Mouse (Mus musculus): ENCODE measurements at regions not wholly inside any gene's neighbourhood (a gene's known extent, or its start where the extent isn't known, plus 50 kb on each side); places are given as distances from the start of the nearest gene placed in this dataset.
"Not testable (repeated sequence)": the region's sequence is repeated elsewhere in the genome, so short reads cannot be mapped to it uniquely, and the experiment has no call there.

- DNase-seq (ENCODE audit: low spot score), result peak; percentile 81
Measured at GRCm38 (mm10) chr9:88221850-88222353, 105.1 kb upstream of the Nt5e start.

DNA sequence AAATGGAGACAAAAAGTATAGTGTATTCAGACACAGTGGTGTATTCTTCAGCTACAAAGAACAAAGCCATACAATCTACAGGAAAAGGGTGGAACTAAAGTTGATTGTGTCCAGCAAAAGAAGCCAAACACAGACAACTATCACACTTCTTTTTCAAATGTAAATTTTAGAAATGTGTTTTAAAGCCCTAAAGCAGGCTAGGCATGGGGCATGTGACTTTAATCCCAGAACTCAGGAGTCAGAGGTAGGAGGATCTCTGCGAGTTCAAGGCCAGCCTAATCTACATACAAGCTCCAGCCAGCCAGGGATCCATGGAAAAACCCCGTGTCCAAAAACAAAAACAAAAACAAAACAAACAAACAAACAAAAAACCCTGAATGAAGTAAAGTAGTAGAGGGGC, 89.9 kb upstream of the Nt5e start:
- DNase-seq (ENCODE audit: low spot score), result no peak

DNA sequence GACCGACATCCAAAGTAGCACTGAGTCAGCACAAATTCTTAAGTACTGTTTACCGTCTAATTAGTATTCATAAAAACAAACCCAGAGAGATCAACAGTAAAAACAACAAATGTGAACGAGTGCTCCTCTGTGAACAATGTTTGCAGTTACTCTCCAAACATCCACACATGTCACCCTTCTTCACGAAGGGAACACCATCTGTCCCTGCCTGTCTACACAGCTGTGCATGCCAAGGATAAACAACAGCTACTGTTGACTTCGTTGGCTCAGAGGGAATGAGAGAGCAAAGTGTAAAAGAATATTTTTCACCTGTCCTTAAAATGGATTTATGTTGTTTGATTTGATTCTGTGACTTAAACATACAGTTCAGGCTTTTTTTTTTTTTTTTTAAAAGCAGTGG, 88.7 kb upstream of the Nt5e start:
- no peak for DNase-seq (ENCODE audit: low spot score)

GRCm38 (mm10) chr9:88240740-88241139, 86.3 kb upstream of the Nt5e start:
- no peak for DNase-seq (ENCODE audit: low spot score)

DNA sequence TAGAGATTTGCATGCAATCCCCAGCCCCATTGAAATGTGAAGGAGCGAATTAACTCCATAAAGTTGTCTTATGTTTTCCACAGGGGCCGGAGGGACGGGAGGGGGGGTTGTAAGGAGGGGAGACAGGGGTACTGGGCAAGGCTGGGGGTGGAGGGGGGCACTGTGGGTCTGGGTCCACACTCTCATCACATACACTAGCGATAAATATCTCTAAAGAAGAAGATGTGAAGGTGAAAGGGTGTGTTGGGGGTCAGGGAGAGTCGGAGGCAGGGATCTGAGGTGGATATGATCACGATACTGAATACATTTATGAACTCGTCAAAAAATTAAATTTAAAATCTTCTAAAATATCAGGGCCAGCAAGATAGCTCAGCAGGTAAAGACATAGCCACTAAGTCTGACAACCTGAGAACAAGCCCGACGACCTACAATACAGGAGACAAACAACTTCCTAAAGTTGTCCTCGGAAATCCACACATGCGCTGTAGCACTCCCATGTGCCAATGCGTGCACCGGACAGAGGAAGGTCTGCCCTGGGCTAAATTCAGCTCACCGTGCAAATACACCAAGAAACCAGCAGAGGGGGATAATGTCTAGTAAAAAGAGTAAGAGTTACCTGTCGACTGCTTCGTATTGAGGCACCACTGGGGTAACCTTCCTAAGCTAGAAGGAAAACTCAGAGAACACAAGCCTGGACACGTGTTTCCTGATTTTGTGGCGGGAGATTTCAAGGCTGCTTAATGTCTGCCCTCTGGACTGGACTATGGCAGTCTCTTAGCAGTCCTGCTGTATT, 85.6 kb upstream of the Nt5e start:
- peak; percentile 87 for DNase-seq (ENCODE audit: low spot score)

DNA sequence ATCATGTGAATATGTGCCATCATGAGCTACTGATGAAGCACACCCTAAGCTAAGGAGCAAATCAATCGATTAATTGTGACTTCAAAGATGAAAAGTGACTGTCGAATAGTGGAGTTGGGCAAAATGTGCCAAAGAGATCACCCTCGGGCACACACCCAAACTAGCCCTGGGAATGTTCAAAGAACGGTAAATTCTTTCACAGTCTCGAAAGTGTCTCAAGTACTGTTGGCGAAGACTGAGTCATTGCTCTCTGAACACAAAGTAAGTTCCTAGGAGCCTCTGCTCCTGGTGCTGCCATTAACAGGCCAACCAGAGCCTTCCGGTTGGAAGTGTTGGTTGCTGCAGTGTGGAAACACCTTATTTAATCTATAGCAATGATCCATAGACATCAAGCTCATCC, 84.5 kb upstream of the Nt5e start:
- no peak for DNase-seq (ENCODE audit: low spot score)

DNA sequence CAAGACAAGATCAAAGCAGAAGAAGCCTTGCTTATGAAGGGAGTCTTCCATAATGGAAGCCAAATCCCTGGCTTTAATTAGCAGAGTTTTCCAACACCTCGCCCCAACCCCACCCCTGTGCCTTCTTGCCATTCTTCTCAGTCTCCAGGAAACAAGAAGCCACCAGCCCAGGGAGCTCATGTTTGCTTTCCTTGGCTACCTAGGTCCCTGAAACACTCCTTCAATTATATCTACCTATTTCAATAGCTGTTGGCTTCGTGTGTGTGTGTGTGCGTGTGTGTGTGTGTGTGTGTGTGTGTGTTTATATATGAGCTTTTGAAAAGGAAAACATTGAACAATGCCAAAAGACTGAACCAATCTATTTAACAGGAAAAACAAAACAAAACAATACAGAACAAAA, 82.5 kb upstream of the Nt5e start:
- no peak for DNase-seq (ENCODE audit: low spot score)

DNA sequence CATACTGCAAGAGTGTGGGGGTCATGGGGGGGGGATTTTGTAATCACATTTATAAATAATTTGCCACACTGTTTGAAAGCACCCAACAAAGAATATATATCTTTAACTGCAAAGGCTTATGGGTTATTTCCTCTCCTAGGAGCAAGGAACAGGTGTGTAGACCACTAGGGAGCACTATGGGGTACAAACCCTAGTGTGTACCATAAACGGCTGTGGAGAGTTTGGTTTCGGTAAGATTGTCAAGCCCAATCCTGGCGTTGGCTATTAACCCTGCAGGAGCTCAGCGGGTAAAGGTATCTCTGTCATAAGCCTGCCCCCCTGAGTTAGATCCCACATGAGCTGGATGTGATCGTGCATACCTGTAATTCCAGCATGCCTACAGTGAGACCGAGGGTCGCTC, 71.0 kb upstream of the Nt5e start:
- no peak for DNase-seq (ENCODE audit: low spot score)

GRCm38 (mm10) chr9:88259627-88260026, 67.4 kb upstream of the Nt5e start:
- DNase-seq (ENCODE audit: low spot score), result peak; percentile 80

GRCm38 (mm10) chr9:88260072-88260635, 66.8 kb upstream of the Nt5e start:
- DNase-seq (ENCODE audit: low spot score), result no peak

DNA sequence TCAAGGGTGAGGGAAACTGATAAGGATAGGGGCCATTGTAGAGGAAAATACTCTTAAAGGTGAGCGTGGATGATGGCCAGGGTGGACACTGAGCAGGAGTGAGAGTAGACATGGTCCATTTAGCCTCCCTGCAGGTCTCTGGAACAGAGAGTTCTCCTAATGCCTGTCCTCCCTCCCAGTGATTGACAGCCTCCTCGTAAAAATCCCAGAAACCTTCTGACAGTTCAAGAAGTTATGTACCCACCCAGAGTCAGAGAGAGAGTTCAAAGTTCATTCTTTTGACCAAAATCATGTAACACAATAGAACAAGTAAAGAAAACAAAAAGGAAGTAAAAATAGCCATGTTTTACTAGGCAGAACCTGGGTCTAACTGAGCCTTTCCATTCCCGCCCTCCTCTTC, 64.5 kb upstream of the Nt5e start:
- DNase-seq (ENCODE audit: low spot score), result no peak

DNA sequence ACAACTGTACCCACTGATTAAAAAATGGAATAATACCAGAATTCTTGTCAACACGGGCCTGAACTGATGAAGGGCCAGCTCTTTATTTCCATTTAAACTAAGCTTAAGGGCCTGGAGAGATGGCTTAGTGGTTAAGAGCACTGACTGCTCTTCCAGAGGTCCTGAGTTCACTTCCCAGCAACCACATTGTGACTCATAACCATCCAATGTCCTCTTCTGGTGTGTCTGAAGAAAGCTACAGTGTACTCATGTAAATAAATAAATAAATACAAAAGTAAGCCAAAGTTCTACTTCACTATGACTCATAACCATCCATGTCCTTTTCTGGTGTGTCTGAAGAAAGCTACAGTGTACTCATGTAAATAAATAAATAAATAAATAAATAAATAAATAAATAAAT, 60.7 kb upstream of the Nt5e start:
- DNase-seq (ENCODE audit: low spot score), result not testable (repeated sequence)

GRCm38 (mm10) chr9:88268811-88269210, 58.2 kb upstream of the Nt5e start:
- no peak for DNase-seq (ENCODE audit: low spot score)

DNA sequence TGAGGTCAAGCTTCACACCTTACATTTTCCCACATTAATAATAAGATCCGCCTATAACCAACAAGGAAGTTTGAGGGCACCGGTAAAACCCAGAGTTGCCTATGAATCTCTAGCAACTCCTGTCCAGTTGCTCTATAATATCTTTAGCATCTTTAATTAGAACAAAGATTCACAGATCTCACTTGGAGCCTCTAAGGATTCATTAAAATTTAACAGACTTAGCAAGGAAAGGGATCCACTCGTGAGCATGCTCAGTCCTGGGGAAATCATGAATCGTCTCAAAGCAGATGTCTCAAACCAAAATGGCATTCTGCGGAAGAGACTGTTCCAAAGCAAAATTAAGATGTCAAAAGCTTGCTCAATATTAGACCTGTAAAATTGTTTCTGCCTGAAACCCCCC, 57.8 kb upstream of the Nt5e start:
- no peak for DNase-seq (ENCODE audit: low spot score)

DNA sequence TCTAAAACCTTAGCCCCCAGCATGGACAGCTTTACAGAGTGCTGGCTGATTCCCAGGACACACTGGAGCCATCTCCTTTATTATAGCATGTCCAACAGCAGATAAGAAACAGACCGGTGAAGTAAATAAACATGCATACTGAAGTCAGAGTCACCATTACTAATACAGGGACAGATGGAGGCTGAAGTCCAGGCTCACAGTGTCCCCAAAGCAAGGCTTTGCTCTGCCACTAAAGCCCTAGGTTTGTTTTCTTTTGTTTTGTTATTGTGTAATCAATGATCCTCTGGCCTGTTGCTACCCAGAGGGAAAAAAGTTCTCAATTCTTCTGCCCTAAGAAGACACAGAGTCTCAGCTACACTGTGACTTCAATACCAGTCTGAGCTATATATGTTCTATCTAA, 56.2 kb upstream of the Nt5e start:
- DNase-seq (ENCODE audit: low spot score), result peak; percentile 39

DNA sequence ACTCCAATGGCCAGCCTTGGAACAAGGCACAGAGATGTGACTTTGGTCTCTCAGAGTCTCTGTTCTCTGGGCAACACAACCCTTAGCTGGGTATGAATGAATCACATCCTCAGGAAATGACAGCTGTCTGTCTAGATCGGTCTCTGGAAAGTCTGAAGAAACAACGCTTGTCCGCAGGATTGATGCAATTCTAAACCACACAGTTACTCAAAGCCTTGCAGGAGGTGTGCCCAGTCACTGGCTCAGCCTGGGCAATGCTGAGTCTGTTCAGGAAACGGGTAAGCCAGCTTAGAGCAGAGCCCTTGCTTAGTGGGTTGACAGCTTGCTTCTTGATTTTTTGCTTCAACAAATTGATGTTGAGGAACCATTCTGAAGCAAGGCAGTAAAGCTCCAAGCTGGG, 53.7 kb upstream of the Nt5e start:
- DNase-seq (ENCODE audit: low spot score), result peak; percentile 59

DNA sequence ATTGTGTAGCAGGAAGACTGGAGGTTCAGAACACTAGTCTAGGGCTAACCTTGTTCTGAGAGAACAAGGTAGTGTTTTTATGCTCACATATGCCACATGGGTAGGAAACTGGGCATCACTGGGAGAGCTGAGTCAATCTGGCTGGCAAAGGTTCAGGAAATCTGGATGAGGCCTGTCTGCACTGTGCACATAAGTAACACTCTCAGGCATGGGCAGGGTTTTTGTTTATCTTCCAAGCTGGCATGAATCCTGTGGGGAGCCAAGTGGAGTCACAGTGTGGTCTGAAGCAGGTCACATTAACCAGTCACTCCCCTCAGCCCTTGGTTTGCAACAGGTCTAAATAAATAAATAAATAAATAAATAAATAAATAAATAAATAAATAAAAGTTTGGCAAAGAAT, 53.0 kb upstream of the Nt5e start:
- DNase-seq (ENCODE audit: low spot score), result peak; percentile 99

DNA sequence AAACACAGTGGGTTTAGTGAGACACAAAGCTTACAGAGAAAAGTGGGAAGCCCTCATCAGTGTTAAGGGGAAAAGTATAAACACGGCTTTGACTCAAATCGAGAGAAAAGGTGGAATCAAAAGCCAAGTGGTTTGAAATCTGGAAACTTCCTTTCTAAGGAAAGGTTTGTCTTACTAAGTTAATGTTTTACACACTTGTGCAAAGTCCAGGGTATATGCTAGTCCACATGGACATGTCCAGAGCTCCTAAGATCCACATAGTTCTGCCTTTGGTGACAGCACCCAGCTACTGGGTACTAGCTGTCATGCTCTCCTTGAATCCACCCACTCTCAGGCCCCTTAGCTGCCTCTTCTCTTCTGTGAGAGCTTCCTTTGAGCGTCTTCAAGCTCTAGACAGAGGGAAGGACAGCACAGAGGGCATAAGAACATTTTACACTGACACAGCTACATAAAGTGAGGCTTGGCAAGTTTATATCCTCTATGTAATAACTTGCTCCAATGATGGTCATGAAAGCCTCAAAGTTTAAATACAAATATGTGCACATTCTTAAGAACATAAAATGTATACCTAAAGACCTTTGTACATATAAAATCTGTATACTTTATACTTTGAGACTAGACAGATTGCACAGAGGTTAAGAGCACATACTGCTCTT, 52.2 kb upstream of the Nt5e start:
- DNase-seq (ENCODE audit: low spot score), result peak; percentile 39

- DNase-seq (ENCODE audit: low spot score), result no peak
Measured at GRCm38 (mm10) chr9:88276023-88276568, 50.9 kb upstream of the Nt5e start.

DNA sequence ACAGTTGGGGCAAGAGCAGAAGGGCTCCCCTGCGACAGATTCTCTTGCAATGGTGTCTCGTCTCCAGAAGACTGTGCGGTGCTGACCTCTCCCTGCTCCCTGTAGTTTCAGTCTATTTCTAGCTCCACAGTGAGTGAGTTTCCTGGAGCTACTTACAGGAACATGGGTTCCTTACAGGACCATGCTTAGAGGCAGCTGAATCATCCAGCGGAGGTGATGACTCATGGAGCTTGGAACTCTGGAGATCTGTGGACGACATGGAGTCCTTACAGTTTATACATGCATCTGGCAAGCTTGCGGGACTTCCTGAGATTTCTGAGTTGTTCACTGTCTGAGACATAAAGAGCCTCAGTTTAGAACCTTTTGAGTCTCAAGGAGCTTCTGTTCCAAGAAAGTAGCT, 50.0 kb upstream of the Nt5e start:
- DNase-seq (ENCODE audit: low spot score), result peak; percentile 45
